Mouse (Mus musculus): ENCODE data around the gene Krtap5-5.
"Not testable (repeated sequence)": the region's sequence is repeated elsewhere in the genome, so short reads cannot be mapped to it uniquely, and the experiment has no call there.

Krtap5-5 gene

GRCm38 (mm10) chr7:142229871-142230270 lies at the start of gene Krtap5-5:
TSS of gene Krtap5-5 (minus strand) at chr7:142229971.
- DNase-seq (ENCODE audit: low read depth, low spot score), result not testable (repeated sequence)

- not testable (repeated sequence) for DNase-seq (ENCODE audit: low read depth, low spot score)
Measured at GRCm38 (mm10) chr7:142279291-142279690, 49.5 kb upstream of the Krtap5-5 start.

GRCm38 (mm10) chr7:142278183-142278582 lies 48.4 kb upstream of the Krtap5-5 start:
- DNase-seq (ENCODE audit: low read depth, low spot score), result peak; percentile 15

- not testable (repeated sequence) for DNase-seq (ENCODE audit: low read depth, low spot score)
Measured at GRCm38 (mm10) chr7:142274263-142274662, 44.5 kb upstream of the Krtap5-5 start, which contains the start of gene Gm4559. TSS of gene Gm4559 (minus strand) at chr7:142274363.

GRCm38 (mm10) chr7:142258254-142258653 lies 28.5 kb upstream of the Krtap5-5 start, which contains the start of gene Gm2431:
TSS of gene Gm2431 (minus strand) at chr7:142258354.
- DNase-seq (ENCODE audit: low read depth, low spot score), result not testable (repeated sequence)

- peak; percentile 9 for DNase-seq (ENCODE audit: low read depth, low spot score)
Measured at GRCm38 (mm10) chr7:142255517-142255916, 25.7 kb upstream of the Krtap5-5 start.

GRCm38 (mm10) chr7:142249824-142250223 lies 20.1 kb upstream of the Krtap5-5 start:
- peak; percentile 11 for DNase-seq (ENCODE audit: low read depth, low spot score)

- DNase-seq (ENCODE audit: low read depth, low spot score), result no peak
Measured at GRCm38 (mm10) chr7:142240978-142241377, 11.2 kb upstream of the Krtap5-5 start, which contains the start of gene Gm40460. TSS of gene Gm40460 (minus strand) at chr7:142241078.

- no peak for DNase-seq (ENCODE audit: low read depth, low spot score)
Measured at GRCm38 (mm10) chr7:142231540-142231939, 1.8 kb upstream of the Krtap5-5 start.

GRCm38 (mm10) chr7:142224518-142224917 lies 5.3 kb downstream of the Krtap5-5 start:
- no peak for DNase-seq (ENCODE audit: low read depth, low spot score)

- not testable (repeated sequence) for DNase-seq (ENCODE audit: low read depth, low spot score)
Measured at GRCm38 (mm10) chr7:142212136-142212535, 17.6 kb downstream of the Krtap5-5 start.

GRCm38 (mm10) chr7:142211559-142211958 lies 18.2 kb downstream of the Krtap5-5 start, which contains the start of gene Gm7579:
TSS of gene Gm7579 (plus strand) at chr7:142211859.
- DNase-seq (ENCODE audit: low read depth, low spot score), result no peak

GRCm38 (mm10) chr7:142206891-142207290 lies 22.9 kb downstream of the Krtap5-5 start:
- DNase-seq (ENCODE audit: low read depth, low spot score), result not testable (repeated sequence)

- no peak for DNase-seq (ENCODE audit: low read depth, low spot score)
Measured at GRCm38 (mm10) chr7:142205488-142205887, 24.3 kb downstream of the Krtap5-5 start.

GRCm38 (mm10) chr7:142201064-142201463 lies 28.7 kb downstream of the Krtap5-5 start, which contains the start of gene Krtap5-3:
TSS of gene Krtap5-3 (plus strand) at chr7:142201364.
- no peak for DNase-seq (ENCODE audit: low read depth, low spot score)

GRCm38 (mm10) chr7:142198748-142199147 lies 31.0 kb downstream of the Krtap5-5 start:
- DNase-seq (ENCODE audit: low read depth, low spot score), result peak; percentile 44

- DNase-seq (ENCODE audit: low read depth, low spot score), result no peak
Measured at GRCm38 (mm10) chr7:142190289-142190688, 39.5 kb downstream of the Krtap5-5 start, which contains the start of gene Gm10153. TSS of gene Gm10153 (minus strand) at chr7:142190389.

- DNase-seq (ENCODE audit: low read depth, low spot score), result no peak
Measured at GRCm38 (mm10) chr7:142188156-142188555, 41.6 kb downstream of the Krtap5-5 start.

GRCm38 (mm10) chr7:142181021-142181420 lies 48.8 kb downstream of the Krtap5-5 start:
- DNase-seq (ENCODE audit: low read depth, low spot score), result no peak
